Mouse (Mus musculus): Measurements from ENCODE around the gene Cmtm2b. TPM values are rescaled to one million over a fixed set of nuclear protein-coding genes. Genes with fewer than 3 reads are reported as not detected.

Gene Cmtm2b
- polyA plus RNA-seq, 1 experiment, result 900 TPM

- TF ChIP-seq CTCF (IDR thresholded peaks at IDR 0.05; ENCODE audit: control insufficient read depth, insufficient read depth, insufficient replicate concordance, low read depth, low read length) (no peak), POLR2A (IDR thresholded peaks at IDR 0.05; ENCODE audit: control insufficient read depth, low read depth, low read length) (no peak)
- H3K27ac ChIP-seq (ENCODE audit: control insufficient read depth, insufficient read depth, low read depth, low read length), result peak within 1 kb of the TSS; percentile 65; the same call in 1 of the 2 replicates
- H3K27me3 ChIP-seq (ENCODE audit: control insufficient read depth, insufficient read depth, low read length), result no peaks in the 10 kb centered on the region
- no peaks in the 10 kb centered on the region for H3K36me3 ChIP-seq (ENCODE audit: control insufficient read depth, insufficient read depth, low read length)
- H3K4me1 ChIP-seq (ENCODE audit: control insufficient read depth, insufficient read depth, low read length), result peaks cover 13% of the 10 kb centered on the region
- H3K4me3 ChIP-seq (ENCODE audit: control insufficient read depth, low read depth, low read length), result peak within 1 kb of the TSS; percentile 73
These were observed 17.4 kb downstream of the Cmtm2b start, which contains the start of gene Cmtm3 for GRCm38 (mm10) chr8:104339229-104339982. TSS of gene Cmtm3 (plus strand) at chr8:104339410.

- no peaks in the 10 kb centered on the region for H3K27me3 ChIP-seq (ENCODE audit: control insufficient read depth, insufficient read depth, low read length)
- H3K36me3 ChIP-seq (ENCODE audit: control insufficient read depth, insufficient read depth, low read length), result no peaks in the 10 kb centered on the region
- no peak overlapping the region for H3K27ac ChIP-seq (ENCODE audit: control insufficient read depth, insufficient read depth, low read depth, low read length)
- H3K4me3 ChIP-seq (ENCODE audit: control insufficient read depth, low read depth, low read length), result peak overlapping the region; percentile 73
- TF ChIP-seq POLR2A (IDR thresholded peaks at IDR 0.05; ENCODE audit: control insufficient read depth, low read depth, low read length) (no peak), CTCF (IDR thresholded peaks at IDR 0.05; ENCODE audit: control insufficient read depth, insufficient read depth, insufficient replicate concordance, low read depth, low read length) (no peak)
- H3K4me1 ChIP-seq (ENCODE audit: control insufficient read depth, insufficient read depth, low read length), result peaks cover 13% of the 10 kb centered on the region
These were observed 17.9 kb downstream of the Cmtm2b start for GRCm38 (mm10) chr8:104339983-104340232.

- TF ChIP-seq CTCF (IDR thresholded peaks at IDR 0.05; ENCODE audit: control insufficient read depth, insufficient read depth, insufficient replicate concordance, low read depth, low read length) (peak; percentile 28; the same call in 1 of the 2 replicates), POLR2A (IDR thresholded peaks at IDR 0.05; ENCODE audit: control insufficient read depth, low read depth, low read length) (peak; percentile 42; the same call in 1 of the 2 replicates)
- H3K36me3 ChIP-seq (ENCODE audit: control insufficient read depth, insufficient read depth, low read length), result no peaks in the 10 kb centered on the region
- H3K27me3 ChIP-seq (ENCODE audit: control insufficient read depth, insufficient read depth, low read length), result no peaks in the 10 kb centered on the region
- peaks cover 13% of the 10 kb centered on the region for H3K4me1 ChIP-seq (ENCODE audit: control insufficient read depth, insufficient read depth, low read length)
- peak overlapping the region; percentile 73 for H3K4me3 ChIP-seq (ENCODE audit: control insufficient read depth, low read depth, low read length)
- peak overlapping the region; percentile 8 for H3K27ac ChIP-seq (ENCODE audit: control insufficient read depth, insufficient read depth, low read depth, low read length)
These were observed 18.4 kb downstream of the Cmtm2b start for GRCm38 (mm10) chr8:104340233-104341105.

- Histone ChIP-seq H3K27ac (ENCODE audit: control insufficient read depth, insufficient read depth, low read depth, low read length) (peak overlapping the region; percentile 8), H3K4me1 (ENCODE audit: control insufficient read depth, insufficient read depth, low read length) (peaks cover 13% of the 10 kb centered on the region), H3K4me3 (ENCODE audit: control insufficient read depth, low read depth, low read length) (peak overlapping the region; percentile 73), H3K36me3 (ENCODE audit: control insufficient read depth, insufficient read depth, low read length) (no peaks in the 10 kb centered on the region), H3K27me3 (ENCODE audit: control insufficient read depth, insufficient read depth, low read length) (no peaks in the 10 kb centered on the region)
- TF ChIP-seq CTCF (IDR thresholded peaks at IDR 0.05; ENCODE audit: control insufficient read depth, insufficient read depth, insufficient replicate concordance, low read depth, low read length) (no peak), POLR2A (IDR thresholded peaks at IDR 0.05; ENCODE audit: control insufficient read depth, low read depth, low read length) (no peak)
These were observed 19.1 kb downstream of the Cmtm2b start for GRCm38 (mm10) chr8:104341106-104341561.

GRCm38 (mm10) chr8:104341678-104342077, 19.6 kb downstream of the Cmtm2b start:
- H3K36me3 ChIP-seq (ENCODE audit: control insufficient read depth, insufficient read depth, low read length), result no peaks in the 10 kb centered on the region
- H3K4me3 ChIP-seq (ENCODE audit: control insufficient read depth, low read depth, low read length), result no peak overlapping the region; the same call in 1 of the 2 replicates
- peaks cover 15% of the 10 kb centered on the region for H3K4me1 ChIP-seq (ENCODE audit: control insufficient read depth, insufficient read depth, low read length)
- H3K27me3 ChIP-seq (ENCODE audit: control insufficient read depth, insufficient read depth, low read length), result no peaks in the 10 kb centered on the region
- peak overlapping the region; percentile 8; the same call in 1 of the 2 replicates for H3K27ac ChIP-seq (ENCODE audit: control insufficient read depth, insufficient read depth, low read depth, low read length)
- TF ChIP-seq POLR2A (IDR thresholded peaks at IDR 0.05; ENCODE audit: control insufficient read depth, low read depth, low read length), result no peak
- TF ChIP-seq CTCF (IDR thresholded peaks at IDR 0.05; ENCODE audit: control insufficient read depth, insufficient read depth, insufficient replicate concordance, low read depth, low read length), result no peak

GRCm38 (mm10) chr8:104342426-104342825, 20.4 kb downstream of the Cmtm2b start:
- peaks cover 18% of the 10 kb centered on the region for H3K4me1 ChIP-seq (ENCODE audit: control insufficient read depth, insufficient read depth, low read length)
- H3K4me3 ChIP-seq (ENCODE audit: control insufficient read depth, low read depth, low read length), result no peak overlapping the region
- TF ChIP-seq POLR2A (IDR thresholded peaks at IDR 0.05; ENCODE audit: control insufficient read depth, low read depth, low read length) (no peak), CTCF (IDR thresholded peaks at IDR 0.05; ENCODE audit: control insufficient read depth, insufficient read depth, insufficient replicate concordance, low read depth, low read length) (no peak)
- no peaks in the 10 kb centered on the region for H3K27me3 ChIP-seq (ENCODE audit: control insufficient read depth, insufficient read depth, low read length)
- no peak overlapping the region for H3K27ac ChIP-seq (ENCODE audit: control insufficient read depth, insufficient read depth, low read depth, low read length)
- H3K36me3 ChIP-seq (ENCODE audit: control insufficient read depth, insufficient read depth, low read length), result no peaks in the 10 kb centered on the region

- no peaks in the 10 kb centered on the region for H3K36me3 ChIP-seq (ENCODE audit: control insufficient read depth, insufficient read depth, low read length)
- TF ChIP-seq POLR2A (IDR thresholded peaks at IDR 0.05; ENCODE audit: control insufficient read depth, low read depth, low read length) (no peak), CTCF (IDR thresholded peaks at IDR 0.05; ENCODE audit: control insufficient read depth, insufficient read depth, insufficient replicate concordance, low read depth, low read length) (peak; percentile 94; the same call in 1 of the 2 replicates)
- H3K4me3 ChIP-seq (ENCODE audit: control insufficient read depth, low read depth, low read length), result no peak overlapping the region
These were observed 21.9 kb downstream of the Cmtm2b start for GRCm38 (mm10) chr8:104343957-104344356.

More at GRCm38 (mm10) chr8:104343957-104344356, 21.9 kb downstream of the Cmtm2b start:
- Histone ChIP-seq H3K27ac (ENCODE audit: control insufficient read depth, insufficient read depth, low read depth, low read length) (no peak overlapping the region), H3K27me3 (ENCODE audit: control insufficient read depth, insufficient read depth, low read length) (no peaks in the 10 kb centered on the region), H3K4me1 (ENCODE audit: control insufficient read depth, insufficient read depth, low read length) (peaks cover 18% of the 10 kb centered on the region)

Measured in testis, adult 2 months (tissue).